Mouse (Mus musculus): ENCODE measurements around the gene Crb3. TPM values are rescaled to one million over a fixed set of nuclear protein-coding genes. Genes with fewer than 3 reads are reported as not detected.
"Not testable (repeated sequence)": the region's sequence is repeated elsewhere in the genome, so short reads cannot be mapped to it uniquely, and the experiment has no call there.

Gene Crb3
- total RNA-seq (2021), result 1 to 10 TPM in 1 of 2 experiments, under 1 TPM in 1; 0.71 to 1.2 TPM
- long read RNA-seq, partial matches to known transcripts, result 0 of 1 reads
- long read RNA-seq, other reads (novel, unspliced or antisense), result 0 of 1 reads

DNA sequence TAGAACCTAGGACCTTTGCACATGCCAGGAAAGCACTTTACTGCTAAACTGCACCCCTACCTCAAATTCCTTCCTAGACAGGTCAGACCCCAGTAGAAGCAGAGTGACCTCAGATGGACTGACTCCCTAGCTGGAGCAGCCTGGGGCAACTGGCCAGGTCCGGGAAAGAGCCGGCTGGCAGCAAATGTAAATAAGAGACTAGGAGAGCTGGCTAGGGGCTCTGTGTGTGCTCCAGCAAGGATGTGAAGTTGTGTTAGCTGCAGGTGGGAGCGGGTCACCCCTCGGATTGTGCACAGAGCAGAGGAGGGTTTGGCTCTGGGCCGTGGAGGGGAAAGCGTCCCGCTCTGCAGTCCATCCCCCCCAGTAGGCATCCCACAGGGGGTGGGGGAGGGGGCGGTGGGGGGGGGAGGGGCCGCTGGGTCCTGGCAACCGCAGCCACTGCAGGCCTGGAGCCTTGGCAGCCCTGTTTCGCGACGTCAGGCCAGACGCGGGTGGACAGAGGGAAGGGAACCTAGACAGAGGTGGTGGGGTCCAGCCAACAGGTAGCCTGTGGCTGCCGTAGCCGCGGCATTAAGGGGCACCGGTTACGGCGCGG, at the start of gene Crb3:
Crb3 (plus strand) TSS at position 215 of the 595 bp plus-strand sequence.
- DNase-seq (ENCODE audit: low spot score in 2 of 2), result peak in 1 of 2 experiments; percentile 17

GRCm38 (mm10) chr17:57010911-57011235, 48.0 kb upstream of the Crb3 start:
- no peak for DNase-seq (ENCODE audit: low spot score in 2 of 2)

GRCm38 (mm10) chr17:57011236-57012141, 47.4 kb upstream of the Crb3 start, which contains the start of the genes Gtf2f1 and Gm17949:
TSS of gene Gtf2f1 (minus strand) at chr17:57011288.
TSS of gene Gm17949 (plus strand) at chr17:57011469.
- peak; percentile 91 to 99 for DNase-seq (ENCODE audit: low spot score in 2 of 2)

DNA sequence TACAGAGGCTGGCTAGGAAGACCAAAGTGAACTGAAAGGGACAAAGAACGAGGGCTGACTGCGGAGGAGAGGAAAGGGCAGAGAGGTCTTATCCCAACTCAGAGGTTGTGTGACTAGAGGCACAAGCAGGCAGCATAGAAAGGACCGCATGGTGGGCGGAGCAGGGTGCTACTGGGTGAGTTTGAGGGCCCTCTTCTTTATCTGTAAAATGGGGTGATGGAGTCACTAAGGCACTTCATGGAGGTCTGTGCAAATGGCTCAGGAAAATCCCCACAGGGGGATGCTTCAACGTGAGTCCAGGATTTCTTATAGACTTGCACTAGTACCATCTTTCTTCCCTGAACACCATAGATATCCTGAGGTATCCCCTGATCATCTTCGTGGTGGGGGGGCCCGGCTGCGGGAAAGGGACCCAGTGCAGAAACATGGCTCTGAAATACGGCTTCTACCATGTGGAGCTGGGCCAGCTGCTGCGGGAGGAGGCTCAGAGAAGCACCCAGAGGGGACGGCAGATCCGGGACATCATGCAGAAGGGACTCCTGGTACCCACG, 46.6 kb upstream of the Crb3 start:
- DNase-seq (ENCODE audit: low spot score in 2 of 2), result no peak

DNA sequence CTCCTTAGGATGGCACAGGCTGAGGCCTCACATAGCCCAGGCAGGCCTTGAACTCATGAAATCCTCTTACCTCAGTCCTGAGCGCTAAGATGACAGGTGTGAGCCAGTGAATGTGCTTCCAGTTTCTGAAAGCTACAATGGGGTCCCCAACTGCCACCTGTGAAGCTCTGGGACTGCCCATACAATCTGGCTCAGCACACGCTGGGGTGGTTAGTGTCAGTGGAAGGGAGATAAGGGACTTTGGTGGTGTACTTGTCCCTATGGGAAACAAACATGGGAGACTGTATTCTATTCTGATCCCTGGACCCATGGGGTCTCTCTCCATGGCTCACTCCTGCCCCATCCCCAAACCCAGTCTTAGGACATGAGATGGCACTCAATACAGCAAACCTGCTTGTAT, 39.2 kb upstream of the Crb3 start:
- DNase-seq (ENCODE audit: low spot score in 2 of 2), result no peak

GRCm38 (mm10) chr17:57020960-57021359, 37.9 kb upstream of the Crb3 start:
- DNase-seq (ENCODE audit: low spot score in 2 of 2), result no peak

DNA sequence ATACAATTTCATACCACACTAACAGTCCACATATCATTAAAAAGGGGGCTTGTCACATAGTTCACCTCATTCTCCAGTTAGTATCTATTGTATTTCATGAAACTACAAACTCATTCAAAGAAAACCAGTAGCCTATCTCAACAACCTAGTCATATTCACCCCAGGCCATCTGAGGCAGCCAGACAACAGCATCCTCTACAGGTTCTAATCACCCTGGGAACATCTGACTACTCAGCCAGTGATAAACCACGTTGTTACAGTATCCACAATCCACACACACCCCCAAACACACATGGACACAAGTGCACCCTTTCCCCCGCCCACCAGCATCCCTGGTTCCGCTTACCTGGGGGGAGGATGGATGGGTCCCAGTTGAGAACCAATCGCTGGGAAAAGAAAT, 31.4 kb upstream of the Crb3 start:
- DNase-seq (ENCODE audit: low spot score in 2 of 2), result no peak

DNA sequence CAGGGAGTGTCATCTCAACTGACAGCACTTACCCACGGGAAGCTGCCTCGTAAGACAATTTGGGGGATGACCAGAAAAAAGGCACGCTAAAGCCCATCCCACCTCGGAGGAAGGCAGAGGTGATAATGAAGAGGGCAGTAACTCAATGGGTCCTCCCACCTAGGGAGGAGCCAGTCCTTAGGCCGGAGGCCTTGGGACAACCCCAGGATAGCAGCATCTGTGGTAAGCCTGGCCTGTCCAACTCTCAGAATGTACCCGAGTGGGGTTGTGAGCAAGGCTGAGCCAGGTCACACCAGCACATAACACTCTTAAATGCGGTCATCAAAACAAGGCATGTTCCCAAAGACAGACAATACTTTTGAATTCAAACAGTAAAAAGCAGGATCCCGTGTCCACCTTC, 29.2 kb upstream of the Crb3 start:
- no peak for DNase-seq (ENCODE audit: low spot score in 2 of 2)

DNA sequence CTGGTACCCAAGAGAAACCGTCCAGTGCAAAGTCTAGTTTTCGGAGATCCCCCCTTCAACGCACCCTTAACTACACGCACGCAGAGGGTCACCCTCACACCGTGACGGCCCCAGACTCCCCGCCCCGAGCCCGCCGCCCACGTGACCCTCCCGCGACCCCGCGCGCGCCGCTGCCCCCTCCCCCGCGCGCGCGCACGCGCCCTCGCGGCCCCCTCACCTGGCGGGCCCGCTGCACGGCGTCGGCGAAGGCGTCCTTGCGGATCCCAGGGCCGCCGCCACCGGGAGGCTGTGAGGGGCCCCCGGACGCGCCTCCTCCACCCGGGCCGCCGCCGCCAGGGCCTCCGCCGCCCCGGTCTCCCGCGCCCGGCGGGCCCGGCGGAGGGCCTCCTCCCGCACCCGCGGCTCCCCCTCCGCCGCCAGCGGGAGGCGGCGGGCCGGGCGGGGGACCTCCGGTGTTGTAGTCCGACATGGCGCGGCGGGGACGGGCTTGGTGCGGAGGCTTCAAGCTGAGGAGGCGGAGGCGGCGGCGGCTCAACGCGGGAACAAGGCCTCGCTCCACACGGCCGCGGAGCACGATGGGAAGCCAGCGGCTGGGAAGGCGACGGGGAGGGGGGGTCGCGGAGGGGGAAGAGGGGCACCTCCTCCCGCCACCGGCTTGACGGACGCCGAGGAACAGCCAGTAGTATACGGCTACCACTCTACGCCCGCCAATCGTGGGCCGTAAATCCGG, 27.8 kb upstream of the Crb3 start, which contains the start of gene Khsrp:
Khsrp (minus strand) TSS at position 592 of the 730 bp plus-strand sequence.
- DNase-seq (ENCODE audit: low spot score in 2 of 2), result no peak

DNA sequence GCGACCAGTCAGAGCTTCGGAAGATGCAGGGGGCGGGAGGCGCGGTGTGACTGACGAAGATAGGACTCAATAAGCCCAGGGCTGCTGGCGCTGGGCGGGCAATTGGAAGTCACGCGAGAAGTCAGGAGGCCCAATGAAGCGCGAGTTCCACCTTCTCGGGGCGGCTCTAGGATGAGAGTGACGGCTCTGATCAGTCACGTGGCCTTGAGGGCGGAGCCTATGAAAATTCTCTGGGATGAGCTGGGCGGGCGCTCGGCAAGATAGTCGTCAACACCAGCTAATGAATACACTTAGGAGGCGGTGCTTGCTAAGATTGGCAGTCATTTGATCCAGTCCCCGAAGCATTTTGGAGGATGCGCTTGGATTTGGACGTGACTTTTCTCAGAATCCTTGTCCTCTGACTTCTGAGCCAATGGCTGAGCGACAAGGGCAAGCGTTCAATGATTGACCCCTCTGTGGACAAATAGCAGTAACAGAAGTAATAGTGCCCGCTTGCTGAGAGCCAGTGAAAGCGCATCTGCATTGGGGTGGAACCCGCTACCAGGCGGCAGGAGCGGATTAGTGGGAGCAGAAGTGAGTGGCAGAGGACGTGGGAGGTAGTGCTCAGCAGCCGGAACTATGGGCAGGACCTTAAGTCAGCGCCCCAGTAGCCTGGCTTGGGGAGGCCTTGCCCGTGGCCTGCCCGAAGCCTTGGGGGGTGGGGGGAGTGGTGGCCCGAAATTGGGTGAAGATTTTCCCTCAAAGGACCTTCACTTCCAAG, 27.1 kb upstream of the Crb3 start:
- DNase-seq (ENCODE audit: low spot score in 2 of 2), result peak; percentile 100

DNA sequence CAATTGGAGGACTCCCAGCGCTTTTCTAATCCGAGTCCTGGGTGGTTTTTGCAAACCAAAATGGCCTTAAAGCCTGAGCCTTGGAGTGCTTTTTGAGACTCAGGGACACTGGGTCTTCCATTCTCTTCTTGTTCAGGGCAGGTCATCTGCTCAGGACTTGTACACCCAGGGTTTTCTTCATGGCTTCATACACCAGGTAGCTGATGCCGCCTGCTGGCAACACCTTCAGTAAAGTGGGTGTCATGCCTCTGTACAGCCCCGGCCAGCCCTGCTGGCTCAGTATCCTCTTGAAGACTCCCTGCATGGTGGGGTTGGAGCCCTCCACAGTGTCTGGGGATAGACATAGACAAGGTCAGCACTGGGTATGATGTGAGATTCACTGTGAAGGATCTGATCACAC, 26.1 kb upstream of the Crb3 start:
- no peak for DNase-seq (ENCODE audit: low spot score in 2 of 2)

GRCm38 (mm10) chr17:57038978-57039377, 19.9 kb upstream of the Crb3 start:
- no peak for DNase-seq (ENCODE audit: low spot score in 2 of 2)

DNA sequence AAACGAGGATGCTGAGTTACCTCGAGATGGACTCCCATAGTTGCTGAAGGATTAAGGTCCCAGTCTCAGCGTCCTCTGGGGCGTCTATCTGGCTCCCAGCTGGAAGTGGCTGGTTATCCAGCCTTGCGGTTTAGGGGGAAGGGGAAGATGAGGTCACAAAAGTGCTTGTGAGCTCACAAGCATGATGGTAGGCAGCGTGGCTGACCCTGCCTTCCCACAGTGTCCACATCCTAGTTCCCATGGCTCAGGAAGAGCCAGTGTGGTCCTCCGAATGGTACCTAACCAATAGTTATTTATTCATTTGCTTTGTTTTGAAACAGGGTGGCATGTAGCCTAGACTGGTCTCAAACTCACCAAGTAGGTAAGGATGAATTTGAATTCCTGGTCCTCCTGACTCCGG, 17.4 kb upstream of the Crb3 start, which contains the start of gene Slc25a41:
Slc25a41 (minus strand) TSS at position 101 of the 400 bp plus-strand sequence.
- no peak for DNase-seq (ENCODE audit: low spot score in 2 of 2)

DNA sequence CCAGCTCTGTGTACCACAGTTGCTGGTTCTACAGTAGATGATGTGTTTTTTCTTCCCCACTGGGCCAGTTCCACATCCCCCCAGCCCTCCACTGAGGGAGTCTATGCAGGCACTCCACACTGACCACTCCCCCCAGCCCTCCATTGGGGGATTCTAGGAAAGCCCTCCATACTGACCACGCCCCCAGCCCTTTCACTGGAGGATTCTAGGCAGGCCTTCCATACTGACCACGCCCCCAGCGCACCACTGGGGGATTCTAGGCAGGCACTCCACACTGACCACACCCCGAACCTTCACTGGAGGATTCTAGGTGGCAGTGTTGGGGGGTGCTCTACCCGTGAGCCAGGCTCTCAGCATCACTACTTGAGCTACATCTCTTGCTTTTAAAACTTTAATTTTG, 11.5 kb upstream of the Crb3 start:
- DNase-seq (ENCODE audit: low spot score in 2 of 2), result no peak

DNA sequence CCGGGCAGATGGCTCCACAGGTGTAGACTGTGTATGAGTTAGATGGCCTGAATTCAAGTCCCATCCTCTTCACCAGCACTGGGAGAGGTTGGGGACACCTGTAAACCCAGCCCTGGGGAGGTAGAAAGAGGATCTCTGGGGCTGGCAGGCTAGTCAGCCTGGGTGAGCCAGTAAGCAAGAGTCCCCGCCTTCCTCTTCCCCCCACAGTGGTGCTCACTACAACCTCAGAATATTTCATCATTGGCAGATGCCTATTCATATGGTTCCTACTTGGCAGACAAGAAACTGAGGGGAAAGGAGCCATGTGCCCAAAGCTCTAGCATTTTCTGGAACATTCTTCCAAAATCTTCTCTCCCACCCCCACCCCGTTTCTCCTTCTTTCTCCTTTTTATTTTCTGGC, 10.1 kb upstream of the Crb3 start:
- DNase-seq (ENCODE audit: low spot score in 2 of 2), result no peak

DNA sequence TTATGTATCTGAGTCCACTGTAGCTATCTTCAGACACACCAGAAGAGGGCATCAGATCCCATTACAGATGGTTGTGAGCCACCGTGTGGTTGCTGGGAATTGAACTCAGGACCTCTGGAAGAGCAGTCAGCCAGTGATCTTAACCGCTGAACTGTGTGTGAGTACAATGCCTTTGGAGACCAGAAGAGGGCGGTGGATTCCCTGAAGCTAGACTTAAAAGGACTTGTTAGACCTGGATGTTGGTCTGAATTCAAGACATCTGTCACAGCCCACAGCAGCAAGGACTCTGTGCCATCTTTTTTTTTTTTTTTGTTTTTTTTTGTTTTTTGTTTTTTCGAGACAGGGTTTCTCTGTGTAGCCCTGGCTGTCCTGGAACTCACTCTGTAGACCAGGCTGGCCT, 7.2 kb upstream of the Crb3 start:
- not testable (repeated sequence) for DNase-seq (ENCODE audit: low spot score in 2 of 2)

DNA sequence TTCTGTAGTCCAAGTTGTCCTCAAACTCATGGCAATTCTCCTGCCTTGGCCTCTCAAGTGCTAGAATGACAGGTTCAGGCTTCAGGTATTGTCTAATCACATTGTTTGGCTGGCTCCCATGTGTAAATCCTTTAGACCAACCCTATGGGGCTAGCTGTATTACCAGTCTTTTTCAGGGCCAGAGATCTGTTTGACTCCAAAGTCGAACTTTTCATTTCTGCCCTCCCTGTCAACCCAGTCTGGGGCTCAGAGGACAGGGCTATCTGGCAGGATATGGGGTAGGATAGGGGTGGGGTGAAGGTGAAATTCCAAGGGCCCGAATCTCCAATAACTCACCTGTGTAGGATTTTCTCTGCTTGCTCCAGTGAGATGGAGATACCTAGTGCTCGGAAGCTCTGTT, 2.7 kb upstream of the Crb3 start:
- no peak for DNase-seq (ENCODE audit: low spot score in 2 of 2)

DNA sequence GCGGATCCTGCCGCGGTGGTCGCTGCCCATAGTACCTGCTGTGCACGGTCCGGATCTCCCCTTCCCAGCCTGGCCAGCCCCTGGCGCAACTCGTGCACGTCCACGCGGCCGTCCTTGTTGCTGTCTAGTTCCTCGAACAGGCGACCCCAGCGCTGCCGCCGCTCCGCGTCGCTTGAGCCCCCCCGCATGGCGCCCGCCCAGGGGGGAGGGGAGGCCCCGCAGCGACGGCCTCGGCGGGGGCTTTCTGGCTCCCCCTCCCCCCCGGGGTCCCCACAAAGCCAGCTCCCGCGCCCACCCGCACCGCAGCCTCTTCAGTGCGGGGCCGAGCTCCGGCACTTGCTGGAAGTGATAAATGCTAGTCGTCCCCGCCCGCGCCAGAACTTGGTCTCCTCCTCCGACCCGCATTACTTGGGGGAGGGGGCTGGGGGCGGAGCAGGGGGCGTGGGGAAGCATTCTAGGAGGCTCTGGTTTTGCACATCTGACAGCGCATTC, 627 bp downstream of the Crb3 start, which contains the start of gene Slc25a23:
Slc25a23 (minus strand) TSS at position 378 of the 492 bp plus-strand sequence.
- peak; percentile 75 to 83 for DNase-seq (ENCODE audit: low spot score in 2 of 2)

- DNase-seq (ENCODE audit: low spot score in 2 of 2), result peak; percentile 96 to 98
Observed at GRCm38 (mm10) chr17:57060231-57060801, 1.4 kb downstream of the Crb3 start.

DNA sequence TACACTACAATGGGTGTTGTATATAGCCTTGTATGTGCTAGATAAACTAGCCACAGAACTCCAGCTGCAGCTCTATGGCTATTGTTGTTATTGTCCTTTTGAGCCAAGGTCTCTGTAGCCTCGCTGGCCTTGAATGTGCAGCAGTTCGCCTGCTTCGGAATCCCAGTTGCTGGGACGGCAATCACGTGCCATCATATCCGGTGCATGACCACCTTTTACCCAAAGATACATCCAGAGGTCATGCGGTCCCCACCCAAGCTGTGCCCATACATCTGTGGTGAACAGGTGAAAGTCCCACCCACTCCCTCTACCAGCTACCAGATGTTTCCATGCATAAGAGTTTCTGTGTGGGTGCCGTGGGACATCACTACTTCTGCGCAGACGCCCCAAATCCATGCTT, 2.2 kb downstream of the Crb3 start:
- no peak for DNase-seq (ENCODE audit: low spot score in 2 of 2)
